Mouse (Mus musculus): Measurements from ENCODE around the gene Etl4. TPM values are rescaled to one million over a fixed set of nuclear protein-coding genes. Genes with fewer than 3 reads are reported as not detected.
A peak's percentile ranks its signal among the peaks of the same experiment; 100 is the strongest.

Etl4 gene
- polyA plus RNA-seq, 1 experiment from 2014 or later = 15.3 TPM

DNA sequence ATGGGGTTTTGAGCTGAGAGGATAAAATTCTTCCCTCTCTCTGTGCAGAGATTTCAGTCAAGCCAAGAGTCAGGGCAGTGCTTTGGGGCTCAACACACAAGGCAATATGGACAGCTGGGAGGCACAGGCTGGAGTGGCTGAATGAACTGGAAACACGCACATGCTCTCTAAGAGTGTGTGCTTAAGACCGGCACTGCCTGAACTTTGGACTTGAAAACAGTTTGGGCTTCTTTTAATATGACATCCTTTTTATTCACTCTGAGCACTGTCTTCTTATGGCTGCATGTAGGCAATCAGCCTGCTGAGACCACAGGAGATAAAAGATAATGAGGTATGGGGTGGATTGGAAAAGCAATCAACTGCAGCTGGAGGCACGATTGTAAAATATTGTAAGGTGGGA is 921.3 kb downstream of the Etl4 start:
- DNase-seq (ENCODE audit: low spot score, missing footprints) = no peak
- H3K4me2 ChIP-seq = no peak overlapping the region
- no peaks in the 10 kb centered on the region for H3K36me3 ChIP-seq (ENCODE audit: control insufficient read depth, insufficient read depth, low read length)
- H3K27me3 ChIP-seq (ENCODE audit: control insufficient read depth, insufficient read depth, low read length) = no peaks in the 10 kb centered on the region
- ATAC-seq (ENCODE audit: low FRiP score) = no peak
- no peaks in the 10 kb centered on the region for H3K4me1 ChIP-seq (ENCODE audit: control insufficient read depth, insufficient read depth, low read length)
- no peak overlapping the region for H3K4me3 ChIP-seq (ENCODE audit: low read depth, low read length)
- no peaks in the 10 kb centered on the region for H3K9me3 ChIP-seq (ENCODE audit: control insufficient read depth, low read length)
- H3K27ac ChIP-seq (ENCODE audit: low read depth, low read length) = no peak overlapping the region
- no peak overlapping the region for H3K9ac ChIP-seq (ENCODE audit: low read length)
- 86% methylated on average over 3 of the region's 3 CpGs for WGBS

DNA sequence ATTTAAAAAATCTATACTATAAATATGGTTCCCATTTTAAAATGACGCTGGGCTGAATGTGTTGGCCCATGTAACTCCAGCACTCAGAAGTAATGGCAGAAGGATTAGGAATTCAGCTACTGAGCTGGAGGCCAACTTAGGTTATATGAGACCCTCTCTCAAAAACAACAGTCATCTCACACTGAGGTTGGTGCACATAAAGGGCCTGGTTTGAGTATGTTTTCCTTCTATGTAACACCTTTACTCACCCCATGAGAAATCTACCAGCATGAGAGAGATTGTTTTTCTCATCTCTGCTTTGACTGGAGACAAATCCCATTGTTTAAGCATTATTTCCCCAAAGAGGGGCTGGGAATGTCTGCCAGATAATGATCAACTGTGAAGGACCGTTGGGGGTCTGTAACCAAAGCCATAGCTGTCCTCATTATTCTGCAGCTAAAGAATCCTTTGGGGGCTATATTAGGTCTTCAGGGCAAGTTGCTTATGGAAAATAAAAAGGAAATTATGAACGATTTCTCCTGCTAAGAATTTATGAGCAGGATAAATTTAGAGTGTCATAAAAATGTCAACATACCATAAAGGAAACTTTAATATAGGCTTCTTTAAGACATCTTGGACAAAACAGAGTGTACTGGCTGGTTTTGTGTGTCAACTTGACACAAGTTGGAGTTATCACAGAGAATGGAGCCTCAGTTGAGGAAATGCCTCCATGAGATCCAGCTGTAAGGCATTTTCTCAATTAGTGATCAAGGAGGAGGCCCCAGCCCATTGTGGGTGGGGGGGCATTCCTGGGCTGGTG is 922.2 kb downstream of the Etl4 start:
- H3K4me2 ChIP-seq = no peak overlapping the region
- no peak overlapping the region for H3K9ac ChIP-seq (ENCODE audit: low read length)
- no peak overlapping the region for H3K4me3 ChIP-seq (ENCODE audit: low read depth, low read length)
- H3K4me1 ChIP-seq (ENCODE audit: control insufficient read depth, insufficient read depth, low read length) = no peaks in the 10 kb centered on the region
- H3K27me3 ChIP-seq (ENCODE audit: control insufficient read depth, insufficient read depth, low read length) = no peaks in the 10 kb centered on the region
- 85% methylated on average over 3 of the region's 3 CpGs for WGBS
- DNase-seq (ENCODE audit: low spot score, missing footprints) (no peak), ATAC-seq (ENCODE audit: low FRiP score) (no peak)
- no peak overlapping the region for H3K27ac ChIP-seq (ENCODE audit: low read depth, low read length)
- H3K36me3 ChIP-seq (ENCODE audit: control insufficient read depth, insufficient read depth, low read length) = no peaks in the 10 kb centered on the region
- no peaks in the 10 kb centered on the region for H3K9me3 ChIP-seq (ENCODE audit: control insufficient read depth, low read length)

DNA sequence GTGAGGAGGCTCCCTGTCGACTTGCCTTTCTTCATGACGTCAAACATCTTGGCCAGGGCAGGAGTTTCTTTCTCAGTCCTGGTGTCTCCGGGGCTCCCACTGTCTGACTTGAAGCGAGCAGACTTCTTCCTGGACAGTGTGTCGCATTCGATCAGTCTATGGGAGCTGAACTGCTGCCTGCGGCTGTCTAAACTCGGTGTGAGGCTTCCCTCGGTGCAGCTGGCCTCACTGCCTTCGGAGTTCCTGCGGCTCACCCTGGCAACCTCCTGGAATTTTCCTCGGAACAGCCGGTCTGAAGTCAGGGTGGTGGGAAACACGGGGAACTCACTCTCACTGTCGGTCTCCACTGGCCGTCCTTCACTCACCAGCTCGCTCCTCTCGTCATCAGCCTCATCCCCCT is 939.8 kb downstream of the Etl4 start:
- no peak overlapping the region for H3K27ac ChIP-seq (ENCODE audit: low read depth, low read length)

More for the DNA sequence above, 939.8 kb downstream of the Etl4 start:
- no peak overlapping the region for H3K9ac ChIP-seq (ENCODE audit: low read length)
- no peaks in the 10 kb centered on the region for H3K4me1 ChIP-seq (ENCODE audit: control insufficient read depth, insufficient read depth, low read length)
- H3K27me3 ChIP-seq (ENCODE audit: control insufficient read depth, insufficient read depth, low read length) = no peaks in the 10 kb centered on the region
- ATAC-seq (ENCODE audit: low FRiP score) (peak; percentile 42; the same call in 1 of the 2 replicates), DNase-seq (ENCODE audit: low spot score, missing footprints) (no peak)
- H3K9me3 ChIP-seq (ENCODE audit: control insufficient read depth, low read length) = no peaks in the 10 kb centered on the region
- WGBS = 80% methylated on average over 18 of the region's 18 CpGs
- H3K36me3 ChIP-seq (ENCODE audit: control insufficient read depth, insufficient read depth, low read length) = peaks cover 29% of the 10 kb centered on the region
- no peak overlapping the region for H3K4me3 ChIP-seq (ENCODE audit: low read depth, low read length)
- no peak overlapping the region for H3K4me2 ChIP-seq

Small RNA genes lying within 50 kb of the gene (microRNA-seq; reads per million reads assigned to microRNA genes)
- not detected for gene Gm44457
